Mouse (Mus musculus) ES-Bruce4 (cell line): Measurements from ENCODE around the gene Numb.

Source experiments
- CTCF ChIP-seq: IDR thresholded peaks from one replicate; pipeline ENCODE4 v1.8.1; 2011; ENCODE audit warnings: low read depth, low read length
- EP300 ChIP-seq: IDR thresholded peaks from 2 replicates; pipeline ENCODE4 v1.6.1; 2011; ENCODE audit warnings: low read depth, low read length; ENCODE audit not compliant: insufficient read depth

DNA sequence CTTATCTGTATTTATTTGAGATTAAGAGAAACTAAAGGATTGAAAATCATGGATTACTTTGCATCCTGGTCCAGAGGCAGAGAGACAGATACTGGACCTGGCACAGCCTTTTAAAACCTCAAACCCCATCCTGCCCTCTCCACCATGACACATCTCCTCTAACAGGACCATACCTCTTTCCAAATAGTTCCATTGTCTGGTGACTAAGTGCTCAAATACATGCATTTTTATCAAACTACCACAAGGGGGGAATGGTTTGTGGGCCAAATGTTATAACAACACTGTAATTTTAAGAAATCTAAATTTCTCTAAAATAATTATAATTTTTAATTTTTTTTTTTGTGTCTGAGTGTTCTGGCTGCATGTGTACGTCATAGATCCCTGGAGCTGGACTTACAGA, 57.2 kb downstream of the Numb start:
- TF ChIP-seq EP300 (no peak), CTCF (no peak)
